Mouse (Mus musculus) adipose tissue, adult 10 weeks (tissue): ENCODE measurements around the gene Pla2g12a. TPM values are rescaled to one million over a fixed set of nuclear protein-coding genes. Genes with fewer than 3 reads are reported as not detected.

Experiments used
- polyA plus RNA-seq: library from polyadenylated mRNA; stranded (reverse); fragments of 350-450 nt; fragmentation: Illumina TruSeq; extraction: RNeasy Lipid Tissue Mini Kit (QIAGEN cat#74804); gene quantifications from one replicate; pipeline ENCODE4 v1.2.3, GENCODE M21; 2014; ENCODE audit warnings: low read depth, low replicate concordance

Pla2g12a gene
- 105 TPM for polyA plus RNA-seq

DNA sequence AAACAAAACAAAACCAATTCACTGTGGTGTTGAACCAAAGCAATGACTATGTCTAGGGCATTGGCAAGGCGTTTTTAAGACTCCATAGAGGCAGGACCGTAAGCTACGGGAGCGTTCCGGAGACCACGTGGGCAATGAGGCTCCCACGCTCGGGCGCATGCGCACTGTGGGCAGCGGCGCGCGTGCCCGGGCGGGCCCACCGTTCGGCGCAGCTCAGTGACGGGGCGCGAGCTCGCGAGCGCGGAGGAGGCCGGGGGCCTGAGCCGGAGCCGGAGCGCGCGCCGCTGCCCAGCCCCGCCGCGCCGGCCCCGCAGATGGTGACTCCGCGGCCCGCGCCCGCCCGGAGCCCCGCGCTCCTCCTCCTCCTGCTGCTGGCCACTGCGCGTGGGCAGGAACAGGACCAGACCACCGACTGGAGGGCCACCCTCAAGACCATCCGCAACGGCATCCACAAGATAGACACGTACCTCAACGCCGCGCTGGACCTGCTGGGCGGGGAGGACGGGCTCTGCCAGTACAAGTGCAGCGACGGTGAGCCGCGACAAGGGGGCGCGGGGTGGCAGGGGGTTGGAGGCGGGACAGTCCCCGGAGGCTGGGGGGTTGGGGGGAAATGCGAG, at the start of gene Pla2g12a:
Gene Pla2g12a (plus strand): TSS at position 202 of the 617 bp plus-strand sequence.

DNA sequence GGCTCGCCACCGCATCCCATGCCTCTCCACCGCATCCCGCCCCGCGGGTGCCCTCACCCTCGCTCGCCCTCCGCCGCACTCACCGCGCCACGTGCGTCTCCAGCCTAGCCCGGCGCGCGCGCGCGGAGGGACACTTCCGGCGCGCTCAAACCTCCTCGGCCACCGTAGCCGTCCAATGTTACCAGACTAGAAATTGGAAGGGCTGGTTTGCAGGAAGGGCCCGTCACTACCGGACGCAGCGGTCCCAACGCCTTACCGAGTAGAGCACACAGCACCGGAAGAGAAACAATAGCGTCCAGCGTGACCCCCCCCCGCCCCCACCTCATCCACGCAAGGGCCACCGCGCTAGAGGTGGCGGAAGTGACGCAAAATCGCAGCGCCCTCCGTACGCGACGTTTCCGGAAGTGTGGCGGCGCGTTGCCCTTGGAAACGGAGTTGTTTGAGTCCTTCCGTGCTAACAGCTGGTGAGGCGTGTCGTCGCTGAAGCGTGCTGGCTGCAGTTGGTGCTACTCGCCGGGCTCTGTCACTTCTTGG, 47.3 kb upstream of the Pla2g12a start, which contains the start of gene Gar1:
Gene Gar1 (minus strand): TSS at position 362 of the 534 bp plus-strand sequence.

DNA sequence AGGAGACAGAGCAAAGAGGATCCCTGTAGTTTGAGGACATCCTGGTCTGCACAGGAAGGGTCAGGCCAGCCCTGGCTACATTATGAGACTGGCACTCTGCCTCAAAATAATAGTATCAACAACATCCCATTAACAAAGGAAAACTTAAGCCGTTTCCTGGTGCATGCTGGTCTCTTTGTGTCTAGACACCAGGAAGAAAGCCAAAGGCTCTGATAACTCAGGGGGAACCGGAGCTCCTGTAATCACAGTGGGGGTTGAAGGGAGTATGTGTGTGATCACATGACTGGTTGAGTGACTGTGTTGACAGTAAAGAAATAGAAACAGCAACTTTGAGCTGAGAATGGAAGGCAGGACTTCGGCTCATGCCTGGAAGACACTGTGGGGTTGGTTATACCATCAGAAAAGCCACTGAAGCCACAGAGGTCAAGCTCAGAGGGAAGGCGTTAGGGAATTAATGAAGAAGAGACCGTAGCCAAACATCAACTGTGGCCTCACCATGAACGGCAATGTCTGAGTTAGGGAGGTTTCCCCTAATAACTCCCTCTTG, 42.9 kb upstream of the Pla2g12a start, which contains the start of gene Cfi:
Gene Cfi (plus strand): TSS at position 497 of the 547 bp plus-strand sequence.

DNA sequence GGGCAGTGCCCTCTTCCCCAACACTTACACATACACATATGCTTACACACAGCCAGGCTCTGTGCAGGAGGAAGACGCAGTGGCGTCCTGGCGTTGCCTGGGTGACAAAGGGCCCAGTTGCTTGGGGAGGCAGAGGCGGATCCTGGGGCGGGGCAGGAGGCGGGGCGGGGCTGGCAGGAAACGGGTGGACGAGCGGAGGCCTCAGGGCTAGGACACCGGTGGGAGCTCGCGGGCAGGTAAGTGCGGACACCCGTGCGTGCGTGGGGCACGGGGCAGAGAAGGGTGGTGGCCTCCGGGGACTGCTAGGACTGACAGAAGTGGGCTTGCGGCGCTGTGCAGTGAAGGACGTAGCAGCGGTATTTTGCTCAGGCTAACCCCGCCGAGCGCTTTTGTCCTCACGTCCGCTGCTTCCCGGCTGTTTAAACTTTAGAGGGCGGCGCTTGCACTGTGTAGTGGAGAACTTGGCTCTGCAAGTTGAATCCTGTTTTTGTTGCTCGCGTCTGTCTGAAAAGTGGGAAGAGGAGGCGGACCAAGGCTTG, 22.9 kb downstream of the Pla2g12a start, which contains the start of gene Casp6:
Gene Casp6 (plus strand): TSS at position 155 of the 539 bp plus-strand sequence.

Other genes starting within 250 kb of the Pla2g12a start
- 19.2 TPM for gene Egf, start 123.3 kb upstream of the Pla2g12a start, polyA plus RNA-seq
- not detected for gene Lrit3, start 74.6 kb upstream of the Pla2g12a start, polyA plus RNA-seq
- gene Rrh, start 56.0 kb upstream of the Pla2g12a start, polyA plus RNA-seq, result not detected
- gene Gar1, start 47.2 kb upstream of the Pla2g12a start, polyA plus RNA-seq, result 42.4 TPM
- gene Cfi, start 42.7 kb upstream of the Pla2g12a start, polyA plus RNA-seq, result 7.4 TPM
- gene Casp6, start 22.8 kb downstream of the Pla2g12a start, polyA plus RNA-seq, result 26.2 TPM
- gene Mcub, start 91.6 kb downstream of the Pla2g12a start, polyA plus RNA-seq, result 6.9 TPM
- 49.0 TPM for gene Sec24b, start 182.9 kb downstream of the Pla2g12a start, polyA plus RNA-seq